Mouse (Mus musculus): ENCODE measurements at regions not wholly inside any gene's neighbourhood (a gene's known extent, or its start where the extent isn't known, plus 50 kb on each side); places are given as distances from the start of the nearest gene placed in this dataset.

GRCm38 (mm10) chr12:98375214-98375910, 106.9 kb downstream of the Gpr65 start:
- TF ChIP-seq ZC3H11A (IDR thresholded peaks at IDR 0.05; ENCODE audit: low read depth, low read length) (no peak), CHD2 (IDR thresholded peaks at IDR 0.05; ENCODE audit: low read length) (no peak), POLR2AphosphoS5 (IDR thresholded peaks at IDR 0.05; ENCODE audit: borderline replicate concordance, low read depth, low read length) (no peak), NELFE (IDR thresholded peaks at IDR 0.05; ENCODE audit: low read depth, low read length) (no peak), POLR2A (IDR thresholded peaks at IDR 0.05; ENCODE audit: control insufficient read depth in 1 of 2, insufficient read depth in 1 of 2, low read depth in 1 of 2, low read length in 2 of 2, poor library complexity in 1 of 2) (no peak), CTCF (IDR thresholded peaks at IDR 0.05 in 2 of 3, conservative IDR thresholded peaks at IDR 0.05 in 1 of 3; ENCODE audit: control insufficient read depth in 1 of 3, insufficient read depth in 1 of 3, low read depth in 2 of 3, low read length in 3 of 3, poor library complexity in 1 of 3, severe bottlenecking in 1 of 3) (no peak), GATA1 (IDR thresholded peaks at IDR 0.05; ENCODE audit: low read depth, low read length) (no peak), EP300 (IDR thresholded peaks at IDR 0.05; ENCODE audit: low read depth in 1 of 2, low read length in 2 of 2) (no peak), USF1 (IDR thresholded peaks at IDR 0.05; ENCODE audit: low read depth, low read length) (no peak), RCOR1 (IDR thresholded peaks at IDR 0.05; ENCODE audit: low read depth, low read length) (no peak)
